Mouse (Mus musculus): Measurements from ENCODE around the gene Ankrd6.

The Ankrd6 gene

GRCm38 (mm10) chr4:32767471-32767870 lies 183.2 kb downstream of the Ankrd6 start:
- DNase-seq (ENCODE audit: low spot score): no peak

GRCm38 (mm10) chr4:32757430-32757829 lies 193.2 kb downstream of the Ankrd6 start:
- no peak for DNase-seq (ENCODE audit: low spot score)
